Comparison of ENCODE assay signal across 8 mouse cellular contexts in the genomic region with DNA sequence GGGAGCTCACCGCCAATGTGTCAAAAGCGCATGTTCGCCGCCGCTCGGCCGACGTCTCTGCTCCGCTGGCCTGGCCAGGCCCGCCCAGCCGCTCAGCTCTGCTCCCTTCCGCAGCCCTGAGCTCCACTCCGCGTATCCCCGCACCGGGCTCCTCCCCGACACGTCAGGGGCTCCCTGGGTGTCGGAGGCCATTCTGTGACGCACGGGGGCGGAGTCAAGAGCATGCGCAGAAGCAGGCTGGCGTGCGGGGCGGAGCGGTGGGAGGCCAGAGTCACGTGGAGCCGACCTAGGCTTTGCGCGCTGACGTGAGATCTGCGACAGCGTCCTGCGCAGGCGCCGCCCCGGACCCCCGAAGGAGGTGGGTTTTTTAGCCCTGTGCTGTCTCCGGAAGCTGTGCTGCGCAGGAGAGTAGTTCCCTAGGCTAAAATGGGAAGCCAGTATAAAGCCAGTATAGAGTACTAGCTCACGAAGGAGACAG. TPM values are rescaled to one million over a fixed set of nuclear protein-coding genes. Genes with fewer than 3 reads are reported as not detected.
DNase-seq lines count a peak whose midpoint lies in the region; ATAC-seq and TF ChIP-seq lines count a peak whose summit lies in the region.

No protein-coding gene starts in this region.

- ATAC-seq in G1E (ENCODE audit: extremely low read depth, insufficient number of reproducible peaks, low FRiP score, poor library complexity, severe bottlenecking) = peak; percentile 90
- peak; percentile 99 for ATAC-seq in forebrain, postnatal 0 days
- ATAC-seq in hematopoietic stem cell, adult 5-6 weeks (replicated peaks in 1 of 2; ENCODE audit: insufficient read depth in 1 of 2, low FRiP score in 2 of 2, low TSS enrichment in 1 of 2, low read depth in 1 of 2, poor library complexity in 2 of 2, severe bottlenecking in 2 of 2) = peak; percentile 90 to 92
- ATAC-seq in lung, embryonic 16.5 days (ENCODE audit: low read depth) = peak; percentile 99

- H3K27me3 ChIP-seq in G1E (ENCODE audit: insufficient read depth, low read length) = no peaks in the 10 kb centered on the region
- no peaks in the 10 kb centered on the region for H3K27me3 ChIP-seq in forebrain, postnatal 0 days (ENCODE audit: insufficient read depth, low read length)
- H3K27me3 ChIP-seq in lung, embryonic 16.5 days (ENCODE audit: control insufficient read depth, insufficient read depth, low read depth, low read length) = no peaks in the 10 kb centered on the region

- TF ChIP-seq CTCF in G1E (IDR thresholded peaks at IDR 0.05; ENCODE audit: low read depth, low read length) = no peak
- TF ChIP-seq CTCF in forebrain, postnatal 0 days (IDR thresholded peaks at IDR 0.05; ENCODE audit: low read depth) = peak; percentile 31

- H3K9me3 ChIP-seq in G1E (replicated peaks) = no peaks in the 10 kb centered on the region
- no peaks in the 10 kb centered on the region for H3K9me3 ChIP-seq in forebrain, postnatal 0 days (ENCODE audit: low read length)
- no peaks in the 10 kb centered on the region for H3K9me3 ChIP-seq in lung, embryonic 16.5 days (ENCODE audit: control insufficient read depth, low read length)

- peak overlapping the region; percentile 95 for H3K27ac ChIP-seq in forebrain, postnatal 0 days (ENCODE audit: low read depth, low read length)
- peak overlapping the region; percentile 99 for H3K27ac ChIP-seq in lung, embryonic 16.5 days (ENCODE audit: low read length)

- peak overlapping the region; percentile 91 for H3K9ac ChIP-seq in forebrain, postnatal 0 days
- H3K9ac ChIP-seq in lung, embryonic 16.5 days (ENCODE audit: low read length) = peak overlapping the region; percentile 99

- peak overlapping the region; percentile 64 for H3K4me2 ChIP-seq in forebrain, postnatal 0 days (ENCODE audit: low read depth)
- peak overlapping the region; percentile 88 for H3K4me2 ChIP-seq in lung, embryonic 16.5 days (ENCODE audit: low read depth, low read length)

- peak overlapping the region; percentile 93 for H3K4me3 ChIP-seq in G1E (ENCODE audit: low read depth, low read length)
- H3K4me3 ChIP-seq in forebrain, postnatal 0 days (ENCODE audit: low read depth, low read length) = peak overlapping the region; percentile 97
- H3K4me3 ChIP-seq in lung, embryonic 16.5 days (ENCODE audit: low read length) = peak overlapping the region; percentile 98

- H3K36me3 ChIP-seq in G1E (replicated peaks) = peaks cover 20% of the 10 kb centered on the region
- H3K36me3 ChIP-seq in forebrain, postnatal 0 days (ENCODE audit: insufficient read depth) = no peaks in the 10 kb centered on the region
- no peaks in the 10 kb centered on the region for H3K36me3 ChIP-seq in lung, embryonic 16.5 days (ENCODE audit: control insufficient read depth, insufficient read depth, low read length)

- peaks cover 38% of the 10 kb centered on the region for H3K4me1 ChIP-seq in G1E (ENCODE audit: insufficient read depth, low read depth, low read length)
- peaks cover 9% of the 10 kb centered on the region for H3K4me1 ChIP-seq in forebrain, postnatal 0 days (ENCODE audit: insufficient read depth)
- peaks cover 23% of the 10 kb centered on the region for H3K4me1 ChIP-seq in lung, embryonic 16.5 days (replicated peaks; ENCODE audit: control insufficient read depth, insufficient read depth, low read length)

- DNase-seq in G1E (ENCODE audit: low spot score) = peak; percentile 98
- peak; percentile 100 for DNase-seq in cerebellum, adult 18-20 months
- peak; percentile 100 for DNase-seq in forebrain, postnatal 0 days
- peak; percentile 98 for DNase-seq in layer of hippocampus, adult 9-10 months (ENCODE audit: low spot score)
- peak; percentile 99 for DNase-seq in ovary, postnatal 10 days (ENCODE audit: low spot score)
- peak; percentile 100 for DNase-seq in thymus, postnatal 10 days (ENCODE audit: low spot score in 2 of 2)

- WGBS in forebrain, postnatal 0 days = 2% methylated on average over 42 of the region's 42 CpGs
- WGBS in lung, embryonic 16.5 days = under 1% methylated on average over 42 of the region's 42 CpGs

RNA-seq across cellular contexts. Expression of gene Ndel1, which starts 18.7 kb away (rescaled TPM):
- 39.4 and 48.7 TPM in 2 replicates for total RNA-seq in G1E (2014; fragmentation: Nextera tagmentation)
- 52.3 and 64.3 TPM in 2 replicates for total RNA-seq in G1E (2017)
- polyA plus RNA-seq in G1E (2012) = 26.2 and 40.3 TPM in 2 replicates
- total RNA-seq in forebrain, postnatal 0 days (2014; rRNA removed) = 87.7 and 91.7 TPM in 2 replicates
- 111 and 113 TPM in 2 replicates for polyA plus RNA-seq in forebrain, postnatal 0 days (2015; fragmentation: Nextera tagmentation; extraction: Ambion mirVana)
- total RNA-seq in hematopoietic stem cell, adult 5-6 weeks (2017) = 51.2 and 73.3 TPM in 2 replicates
- 73.5 and 83.8 TPM in 2 replicates for polyA plus RNA-seq in lung, embryonic 16.5 days (2015; fragmentation: Nextera tagmentation; extraction: Ambion mirVana)

RNA-seq across cellular contexts. Expression of gene Rnf222, which starts 35.4 kb away (rescaled TPM):
- total RNA-seq in G1E (2014; fragmentation: Nextera tagmentation) = not detected in 2 replicates
- 0.06 and 0.11 TPM in 2 replicates for total RNA-seq in G1E (2017)
- polyA plus RNA-seq in G1E (2012) = not detected in 2 replicates
- 0.24 TPM in 1 of 2 replicates, not detected in the other for total RNA-seq in forebrain, postnatal 0 days (2014; rRNA removed)
- not detected in 2 replicates for polyA plus RNA-seq in forebrain, postnatal 0 days (2015; fragmentation: Nextera tagmentation; extraction: Ambion mirVana)
- not detected in 2 replicates for total RNA-seq in hematopoietic stem cell, adult 5-6 weeks (2017)
- polyA plus RNA-seq in lung, embryonic 16.5 days (2015; fragmentation: Nextera tagmentation; extraction: Ambion mirVana) = 0.06 and 0.13 TPM in 2 replicates

RNA-seq across cellular contexts. Expression of gene Rpl26, which starts 48.4 kb away (rescaled TPM):
- 1,627 and 1,719 TPM in 2 replicates for total RNA-seq in G1E (2014; fragmentation: Nextera tagmentation)
- total RNA-seq in G1E (2017) = 4,471 and 4,820 TPM in 2 replicates
- 273 and 318 TPM in 2 replicates for polyA plus RNA-seq in G1E (2012)
- total RNA-seq in forebrain, postnatal 0 days (2014; rRNA removed) = 1,229 and 1,850 TPM in 2 replicates
- polyA plus RNA-seq in forebrain, postnatal 0 days (2015; fragmentation: Nextera tagmentation; extraction: Ambion mirVana) = 585 and 820 TPM in 2 replicates
- 6,451 and 7,582 TPM in 2 replicates for total RNA-seq in hematopoietic stem cell, adult 5-6 weeks (2017)
- polyA plus RNA-seq in lung, embryonic 16.5 days (2015; fragmentation: Nextera tagmentation; extraction: Ambion mirVana) = 880 and 951 TPM in 2 replicates

Comparison
In these comparisons a context has a peak if more than half of its experiments do, and no peak if none do; other contexts are left out.
1. Peak in every context shown above with its lines: DNase-seq, ATAC-seq, H3K4me3 ChIP-seq and H3K27ac ChIP-seq.